Mouse (Mus musculus) CD4-positive helper T cell, adult 2 months (primary cell): ENCODE results near the gene B3galnt1.

Source experiments
- DNase-seq: peaks from one replicate; pipeline ENCODE4 v3.0.0-alpha.2; 2012; ENCODE audit warnings: low read depth, missing footprints, low spot score

Gene B3galnt1

DNA sequence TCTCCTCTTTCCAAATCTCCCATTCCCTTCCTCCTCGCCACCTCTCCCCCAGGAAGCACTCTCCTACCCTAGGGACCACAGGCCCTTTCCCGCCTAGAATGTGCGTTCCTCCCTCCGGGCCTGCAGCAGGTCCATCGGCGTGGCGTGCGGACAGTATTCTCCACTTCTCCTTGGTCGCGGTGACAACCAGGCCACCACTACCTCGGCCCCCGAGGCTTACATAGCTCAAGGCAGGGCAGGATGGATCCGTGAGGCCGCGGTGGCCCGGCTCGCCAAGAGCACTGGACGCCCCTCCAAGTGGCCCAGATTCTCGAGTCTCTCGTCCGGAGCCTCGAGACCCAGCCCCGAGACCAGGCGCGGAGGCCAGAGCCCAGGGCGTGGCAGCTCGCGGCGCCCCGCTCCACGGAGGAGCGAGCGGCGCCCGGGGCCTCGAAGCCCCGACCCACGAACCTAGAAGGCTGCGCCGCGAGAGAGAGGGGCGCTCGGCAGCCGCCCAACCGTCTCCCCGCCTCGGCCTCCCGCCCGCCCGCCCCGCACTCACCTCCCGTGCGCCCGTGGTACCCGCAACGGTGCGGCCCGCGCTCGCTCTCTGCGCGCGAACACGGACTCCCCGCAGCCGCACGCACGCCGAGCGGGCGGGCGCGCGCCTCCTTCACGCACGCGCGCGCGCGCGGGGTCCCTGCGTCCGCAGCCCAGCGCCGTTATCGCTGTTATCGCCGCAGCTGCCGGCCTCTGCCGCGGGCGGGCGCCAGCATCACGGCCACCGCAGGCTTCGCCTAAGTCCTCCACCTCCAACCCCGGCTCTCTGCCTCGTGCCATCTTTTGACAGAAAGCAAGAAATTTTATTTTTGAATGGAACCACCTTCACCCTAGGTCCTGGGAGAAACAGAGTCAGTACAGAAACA, at the start of gene B3galnt1:
Gene B3galnt1 (minus strand): TSS at position 700 of the 905 bp plus-strand sequence.
- DNase-seq, result no peak

- no peak for DNase-seq
Measured at GRCm38 (mm10) chr3:69634521-69634920, 35.8 kb upstream of the B3galnt1 start.

GRCm38 (mm10) chr3:69633706-69634420, 35.1 kb upstream of the B3galnt1 start:
- DNase-seq, result no peak

DNA sequence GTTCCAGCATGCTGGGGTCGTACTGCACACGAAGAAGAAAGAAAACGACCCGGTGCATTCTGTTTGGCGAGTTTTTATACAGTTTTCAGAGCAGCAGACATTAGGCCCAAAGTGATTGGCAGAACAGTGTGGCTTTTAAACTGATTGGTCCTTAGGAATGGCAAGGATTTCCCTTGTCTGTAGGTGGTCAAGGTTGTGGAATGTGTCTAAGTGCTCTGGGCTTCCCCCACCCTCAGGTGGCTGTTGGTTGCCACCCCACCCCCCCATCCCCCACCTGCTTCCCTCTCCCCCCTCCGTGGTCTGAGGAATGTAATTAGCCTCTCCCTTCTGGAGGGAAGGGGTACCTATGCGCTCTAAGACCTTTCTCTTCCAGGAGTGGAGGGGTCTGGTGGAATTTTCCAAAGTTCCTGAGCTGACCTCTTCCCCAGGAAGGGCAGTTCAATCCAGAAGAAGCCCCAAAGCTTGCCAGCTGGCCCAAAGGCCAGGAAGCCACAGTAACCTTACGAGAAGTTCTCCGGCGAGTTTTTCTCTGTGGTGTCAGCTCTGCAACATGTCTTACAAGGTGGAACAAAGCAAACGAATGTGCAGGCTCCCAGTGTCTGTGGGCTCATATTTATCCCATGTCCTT, 28.3 kb upstream of the B3galnt1 start:
- DNase-seq, result no peak

GRCm38 (mm10) chr3:69626213-69626962, 27.6 kb upstream of the B3galnt1 start:
- no peak for DNase-seq

GRCm38 (mm10) chr3:69624182-69624581, 25.4 kb upstream of the B3galnt1 start:
- DNase-seq, result no peak

GRCm38 (mm10) chr3:69607909-69608308, 9.1 kb upstream of the B3galnt1 start:
- DNase-seq, result no peak

DNA sequence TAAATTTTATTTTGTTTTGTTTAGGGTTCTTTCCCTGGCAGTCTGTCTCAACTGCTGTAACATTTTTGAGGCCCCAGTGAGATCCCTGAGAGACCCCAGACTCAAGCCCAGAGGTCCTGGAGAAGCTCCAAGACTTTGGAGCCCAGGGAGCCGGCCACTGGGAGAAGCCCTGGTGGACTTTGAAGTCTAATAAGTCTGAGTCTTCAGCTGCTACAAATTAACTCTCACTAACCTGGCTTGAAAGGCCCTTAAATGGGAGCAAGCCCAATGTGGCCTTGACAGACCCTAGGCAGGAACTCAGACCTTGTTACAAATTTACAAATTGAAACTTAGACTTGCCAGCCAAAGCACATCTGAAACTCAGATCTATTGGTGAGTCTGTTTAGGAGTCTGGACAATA, 8.7 kb upstream of the B3galnt1 start:
- no peak for DNase-seq

DNA sequence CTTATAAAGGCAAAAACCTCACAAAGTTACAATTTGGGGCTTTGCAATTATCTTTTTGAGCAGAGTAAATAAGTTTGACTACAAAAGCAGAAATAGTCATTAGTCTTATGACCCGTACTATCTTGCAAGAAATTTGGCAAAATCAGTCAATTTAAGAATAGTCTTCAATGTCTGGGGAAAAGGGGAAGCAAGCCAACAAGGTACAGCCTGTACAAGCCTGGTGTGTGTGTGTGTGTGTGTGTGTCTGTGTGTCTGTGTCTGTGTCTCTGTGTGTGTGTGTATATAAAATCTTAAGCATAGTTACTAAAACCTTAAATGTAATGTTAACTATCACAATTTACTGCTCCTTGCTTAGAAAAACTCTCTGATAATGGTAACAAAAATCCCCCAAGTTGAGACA, 8.2 kb upstream of the B3galnt1 start:
- DNase-seq, result no peak

DNA sequence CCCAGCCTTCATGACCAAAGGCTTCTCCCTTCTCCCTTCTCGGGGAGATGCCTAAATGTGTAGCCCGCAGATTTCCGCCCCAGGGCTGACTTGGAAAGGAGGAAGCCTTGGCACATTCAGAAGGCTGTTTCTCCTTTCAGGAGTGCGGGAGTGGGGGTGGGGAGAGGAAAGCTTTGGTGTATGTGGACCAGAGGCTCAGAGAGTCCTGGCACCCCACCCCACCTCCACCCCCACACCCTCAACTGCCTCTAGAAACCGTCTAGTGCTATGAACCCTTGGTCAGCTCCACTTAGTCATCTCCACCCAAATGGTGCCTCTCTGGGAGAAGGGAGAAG, 373 bp upstream of the B3galnt1 start:
- DNase-seq, result no peak

DNA sequence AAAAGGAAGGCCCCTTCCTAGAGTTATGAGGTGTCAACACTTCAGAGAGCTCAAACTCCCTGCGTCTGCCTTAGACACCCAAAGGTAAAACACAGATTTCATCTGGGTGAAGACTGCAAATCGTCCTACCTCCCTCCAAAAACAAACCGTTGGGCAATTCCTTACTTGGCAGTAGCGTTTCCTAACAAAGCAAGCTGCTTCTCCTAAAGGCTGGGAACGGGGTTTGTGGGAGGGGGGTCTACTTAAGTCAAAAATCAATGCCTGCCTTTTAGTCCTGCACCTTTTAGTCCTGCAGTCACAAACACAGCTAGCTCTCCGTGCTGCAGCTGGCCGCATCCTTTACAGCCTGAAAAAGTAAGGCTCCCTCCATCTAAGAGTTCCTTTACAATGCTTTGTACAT, 944 bp downstream of the B3galnt1 start:
- DNase-seq, result no peak

DNA sequence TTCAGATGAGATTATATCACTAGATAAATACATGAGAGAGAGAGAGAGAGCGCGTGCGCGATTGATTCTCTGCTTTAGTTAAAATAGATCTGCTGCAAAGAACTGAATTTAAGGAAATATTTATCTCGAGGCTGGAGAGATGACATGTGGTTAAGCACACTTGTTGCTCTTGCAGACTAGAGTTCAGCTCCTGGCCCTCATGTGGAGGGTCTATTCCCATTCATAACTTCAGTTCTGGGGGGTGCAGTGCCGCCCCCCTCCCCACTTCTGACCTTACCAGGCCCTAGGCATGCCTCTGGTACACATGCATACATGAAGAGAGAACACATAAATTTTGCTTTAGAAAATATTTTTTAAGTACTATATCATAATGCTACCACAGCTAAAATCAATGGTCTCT, 1.5 kb downstream of the B3galnt1 start:
- no peak for DNase-seq

DNA sequence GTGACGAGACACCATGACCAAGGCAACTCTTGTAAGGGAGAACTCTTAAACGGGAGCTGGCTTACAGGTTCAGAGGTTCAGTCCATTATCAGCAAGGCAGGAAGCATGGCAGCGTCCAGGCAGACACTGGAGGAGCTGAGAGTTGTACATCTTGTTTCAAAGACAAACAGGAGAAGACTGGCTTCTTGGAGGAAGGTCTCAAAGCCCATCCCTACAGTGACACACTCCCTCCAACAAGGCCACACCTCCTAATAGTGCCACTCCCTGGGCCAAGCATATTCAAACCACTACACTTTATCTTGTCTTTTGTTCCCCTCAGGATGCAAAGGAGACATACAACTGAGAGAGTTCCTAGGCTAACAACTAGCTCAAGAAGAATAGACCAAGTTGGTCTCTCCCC, 2.6 kb downstream of the B3galnt1 start:
- DNase-seq, result no peak

GRCm38 (mm10) chr3:69594071-69594470, 4.7 kb downstream of the B3galnt1 start:
- no peak for DNase-seq

GRCm38 (mm10) chr3:69593426-69593825, 5.3 kb downstream of the B3galnt1 start:
- no peak for DNase-seq

DNA sequence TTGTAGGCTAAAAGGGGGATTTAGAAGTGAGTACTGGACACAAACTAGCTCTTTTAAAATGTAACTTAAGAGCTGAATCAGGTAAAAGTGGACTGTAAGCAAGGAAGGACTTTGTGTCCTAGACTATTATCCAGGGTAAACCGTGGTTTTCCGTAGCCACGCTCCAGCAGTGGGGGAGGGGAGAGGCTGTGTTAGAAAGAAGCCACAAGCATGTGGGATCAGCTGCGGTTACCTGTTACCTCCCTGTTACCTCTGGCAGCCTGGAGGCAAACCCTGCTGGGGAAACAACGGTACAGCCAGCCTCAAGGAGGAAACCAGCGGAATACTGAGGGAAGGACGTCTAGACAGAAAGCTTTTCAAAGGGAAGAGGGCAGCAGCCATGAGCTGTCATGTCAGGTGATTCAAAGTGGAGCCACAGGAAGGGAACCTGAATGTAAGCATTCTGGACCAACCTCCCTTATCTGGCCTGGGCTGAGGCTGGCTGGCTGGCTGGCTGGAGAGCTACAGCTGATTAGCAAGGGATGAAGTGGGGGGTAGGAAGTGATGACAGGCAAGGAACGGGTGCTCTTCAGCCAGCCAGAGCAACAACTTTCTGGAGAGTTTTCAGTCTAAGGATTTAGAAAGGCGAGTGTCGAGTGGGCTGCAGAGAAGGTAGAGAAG, 10.5 kb downstream of the B3galnt1 start:
- no peak for DNase-seq

DNA sequence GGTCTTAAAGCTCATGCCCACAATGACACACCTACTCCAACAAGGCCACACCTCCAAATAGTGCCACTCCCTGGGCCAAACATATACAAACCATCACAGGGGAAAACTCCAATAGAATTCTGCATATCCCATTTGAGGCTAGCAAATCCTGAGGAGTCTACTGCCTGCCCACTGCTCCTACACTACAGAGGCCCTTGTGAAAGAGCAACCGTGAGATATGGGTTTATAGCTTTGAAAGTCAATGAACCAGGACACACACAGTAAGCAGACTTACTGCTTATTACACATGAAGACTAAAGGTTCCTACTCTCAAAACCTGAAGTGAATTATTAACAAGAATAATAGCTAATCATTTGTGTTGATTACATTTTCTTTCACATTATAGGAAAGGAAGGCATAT, 15.0 kb downstream of the B3galnt1 start:
- no peak for DNase-seq

- DNase-seq, result no peak
Measured at GRCm38 (mm10) chr3:69578791-69579190, 20.0 kb downstream of the B3galnt1 start.

- no peak for DNase-seq
Measured at GRCm38 (mm10) chr3:69576715-69577114, 22.0 kb downstream of the B3galnt1 start.

DNA sequence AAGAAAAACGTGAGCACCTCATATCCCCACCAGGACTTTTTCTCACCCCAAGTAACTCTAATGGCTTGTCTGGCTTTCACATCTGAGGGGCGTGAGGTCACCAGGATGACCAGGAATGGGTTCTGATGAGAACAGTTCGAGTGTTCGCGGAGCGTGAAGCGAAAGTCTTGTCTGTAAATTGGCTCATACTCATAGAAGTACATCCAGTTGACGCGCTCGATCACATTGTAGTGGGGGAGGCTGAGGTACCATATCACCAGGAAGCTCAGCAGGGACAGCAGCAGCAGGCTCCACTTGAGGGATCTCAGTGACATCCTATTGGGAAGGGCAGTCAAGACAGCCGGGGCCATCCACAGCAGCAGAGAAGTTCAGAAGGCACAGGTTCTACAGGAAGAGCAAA, 23.2 kb downstream of the B3galnt1 start:
- DNase-seq, result no peak

- no peak for DNase-seq
Measured at GRCm38 (mm10) chr3:69572561-69572960, 26.2 kb downstream of the B3galnt1 start.
